Mouse (Mus musculus): ENCODE results near the gene Tvp23a.

Tvp23a gene

DNA sequence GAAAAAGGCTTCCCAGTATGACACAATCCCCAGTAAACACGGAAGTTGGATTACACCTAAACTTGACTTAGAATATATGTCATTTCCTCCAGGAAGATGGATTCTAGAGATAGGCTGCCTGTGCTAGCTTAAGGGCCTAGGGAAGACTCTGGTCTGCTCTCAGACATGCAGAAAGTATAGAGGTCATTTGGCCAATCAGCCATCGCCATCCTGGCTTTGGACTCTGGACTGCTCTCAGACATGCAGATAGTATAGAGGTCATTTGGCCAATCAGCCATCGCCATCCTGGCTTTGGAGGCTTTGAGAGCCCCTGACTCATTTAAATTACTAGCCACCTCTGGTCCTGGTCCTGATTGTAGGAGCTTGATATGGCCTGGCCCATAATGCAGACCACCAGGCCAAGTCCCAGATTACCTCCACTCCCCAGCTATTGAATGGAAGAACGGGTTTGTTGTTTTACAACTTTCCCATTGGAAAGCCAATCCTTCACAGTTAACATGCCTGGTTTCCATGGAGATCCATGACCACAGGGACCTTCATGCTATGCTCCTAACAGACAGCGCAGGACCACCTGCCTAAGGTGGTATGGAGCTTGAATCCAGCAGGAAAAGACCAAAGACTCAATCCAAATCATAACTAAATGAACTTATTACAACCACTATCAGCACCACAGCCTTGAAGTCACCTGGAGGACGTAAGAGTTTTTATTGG, 6.9 kb upstream of the Tvp23a start:
- DNase-seq (ENCODE audit: low read depth, low spot score), result no peak

DNA sequence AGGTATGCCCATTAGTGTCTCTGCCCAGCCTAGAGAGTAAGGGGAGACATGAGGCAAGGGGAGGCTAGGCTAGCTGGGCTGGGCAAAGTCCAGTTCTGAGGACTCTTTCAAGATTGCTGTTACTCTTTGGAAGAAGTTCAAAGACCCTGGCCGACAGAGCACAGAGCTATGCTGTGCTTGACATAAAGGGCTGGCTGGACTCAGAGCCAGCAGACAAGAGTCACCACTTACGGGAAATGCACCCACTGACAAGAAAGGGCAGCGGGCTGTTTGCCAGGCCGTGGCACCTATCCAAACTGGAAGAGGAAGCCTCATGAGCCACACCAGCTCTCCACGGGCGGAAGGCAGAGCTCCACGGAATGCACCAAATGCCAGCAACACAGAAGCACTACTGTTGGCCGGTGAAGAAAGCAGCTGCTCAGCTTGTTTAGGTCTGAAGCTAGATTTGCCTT, 5.3 kb upstream of the Tvp23a start:
- DNase-seq (ENCODE audit: low read depth, low spot score), result no peak

DNA sequence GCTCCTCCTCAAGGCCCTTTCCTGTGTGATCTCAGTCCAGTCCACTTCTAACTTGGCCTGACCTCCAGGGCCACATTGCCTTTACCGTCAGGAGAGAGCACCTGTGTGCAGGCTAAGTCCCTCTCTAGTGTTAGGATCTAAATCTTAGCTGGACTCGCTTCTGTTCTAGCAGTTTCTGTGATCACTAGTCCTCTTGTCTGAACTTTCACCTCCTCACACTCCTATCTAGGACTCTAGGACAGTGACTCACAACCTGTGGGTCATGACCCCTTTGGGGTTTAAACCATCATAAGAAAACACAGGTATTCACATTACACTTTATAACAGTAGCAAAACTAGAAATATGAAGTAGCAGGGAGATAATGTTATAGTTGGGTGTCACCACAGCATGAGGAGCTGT, 4.7 kb upstream of the Tvp23a start:
- DNase-seq (ENCODE audit: low read depth, low spot score), result no peak

DNA sequence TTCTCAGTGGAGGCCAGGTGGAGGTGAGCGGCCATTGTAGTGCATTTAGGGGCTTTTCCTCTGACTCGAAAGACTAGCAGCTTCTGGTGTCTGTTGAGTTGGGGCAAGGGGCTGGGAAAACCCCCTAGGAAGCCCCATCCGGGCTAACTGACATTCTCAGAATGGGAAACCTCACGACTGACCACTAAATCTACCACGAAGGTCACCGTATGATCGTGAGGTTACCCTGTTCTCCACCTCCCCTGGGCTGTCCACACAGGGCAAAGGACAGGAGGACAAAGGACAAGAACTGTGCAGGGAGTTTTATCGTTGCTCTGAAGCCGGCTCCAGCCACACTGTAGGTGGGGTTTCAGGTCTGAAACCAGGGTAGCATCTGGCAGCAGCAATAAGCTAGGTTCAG, 1.8 kb upstream of the Tvp23a start:
- no peak for DNase-seq (ENCODE audit: low read depth, low spot score)

DNA sequence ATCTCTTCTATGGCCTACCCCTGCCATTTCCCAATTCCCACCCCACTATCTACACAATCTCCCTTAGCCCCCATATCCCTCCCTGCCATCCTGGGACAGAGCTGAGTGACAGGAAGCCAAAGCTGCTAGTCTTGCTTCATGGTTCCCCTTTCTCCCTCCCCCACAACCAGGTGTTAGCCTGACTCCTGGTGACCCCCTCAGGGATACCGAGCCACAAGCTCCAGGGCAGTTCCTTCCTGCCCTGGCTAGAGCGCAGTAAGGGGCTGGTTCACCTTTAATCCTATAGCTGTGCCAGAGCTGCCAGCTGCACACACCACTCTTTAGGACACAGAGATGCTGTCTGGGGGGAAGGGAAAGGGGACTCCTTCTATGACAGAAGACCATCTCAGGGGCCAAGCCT, 619 bp upstream of the Tvp23a start:
- DNase-seq (ENCODE audit: low read depth, low spot score), result no peak

DNA sequence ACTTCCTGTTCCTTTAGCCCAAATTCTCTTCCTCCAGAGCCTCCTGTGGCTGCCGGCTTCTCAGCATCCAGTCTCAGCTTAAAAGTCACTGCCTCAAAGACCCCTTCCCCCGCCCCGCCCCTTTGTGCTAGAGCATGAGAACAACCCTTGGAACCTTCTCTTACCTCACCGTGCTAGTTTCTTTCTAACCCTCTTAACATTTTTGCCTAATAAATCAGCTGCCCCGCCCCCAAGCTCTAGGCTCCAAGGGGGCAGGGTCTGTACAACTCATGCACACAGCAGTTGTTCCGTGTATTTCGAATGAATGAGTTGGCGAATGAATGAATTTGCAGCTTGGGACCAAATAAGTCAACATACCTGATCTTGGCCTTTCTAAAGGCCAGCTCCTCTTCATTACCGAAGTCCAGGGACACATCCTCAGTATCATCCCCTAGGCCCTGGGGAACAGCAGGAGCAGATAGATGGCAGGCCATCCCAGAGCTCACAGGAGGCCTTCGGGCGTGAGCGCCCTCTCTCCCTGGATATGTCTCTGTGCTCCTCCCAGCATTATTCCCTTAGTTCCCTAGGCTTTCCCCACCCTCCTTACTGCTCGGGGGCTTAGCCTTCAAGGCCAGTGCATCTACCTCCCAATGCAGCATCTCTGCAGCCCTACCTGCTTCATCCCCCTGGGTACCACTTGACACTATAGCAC, 444 bp downstream of the Tvp23a start:
- DNase-seq (ENCODE audit: low read depth, low spot score), result no peak

DNA sequence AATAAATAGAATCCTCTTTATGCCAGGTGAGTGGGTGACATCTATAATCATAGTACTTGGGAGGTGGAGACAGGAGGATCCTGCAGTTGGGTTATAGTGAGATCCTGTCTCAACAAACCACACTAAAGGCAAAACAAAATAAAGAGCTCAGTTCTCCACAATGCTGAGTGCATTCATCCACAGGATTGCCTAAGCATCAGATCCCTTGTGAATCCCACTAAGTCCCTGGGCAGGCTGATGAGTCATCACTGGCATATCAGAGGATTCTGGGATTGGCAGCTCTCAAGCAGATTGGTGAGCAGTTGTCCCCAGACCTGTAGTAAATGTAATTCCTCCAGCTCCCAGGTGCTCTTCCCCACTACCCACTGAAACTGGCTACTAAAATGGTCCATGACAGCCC, 3.4 kb downstream of the Tvp23a start:
- no peak for DNase-seq (ENCODE audit: low read depth, low spot score)

DNA sequence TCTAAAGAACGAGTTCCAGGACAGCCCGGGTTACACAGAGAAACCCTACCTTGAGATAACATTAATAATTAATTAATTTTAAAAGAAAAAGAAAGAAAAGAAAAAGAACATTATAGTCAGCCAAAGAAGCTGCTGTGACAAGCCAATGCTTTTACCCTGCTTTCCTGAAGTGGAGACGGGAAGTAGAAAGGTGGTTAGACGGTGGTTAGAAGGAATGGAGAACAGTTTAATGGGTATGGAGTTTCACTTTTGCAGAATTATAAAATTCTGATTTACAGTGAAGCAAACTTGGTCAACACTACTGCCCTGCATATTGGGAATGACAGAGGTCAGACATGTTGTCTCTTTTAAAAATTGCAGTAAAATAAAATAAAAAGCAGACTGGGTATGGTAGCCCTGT, 5.4 kb downstream of the Tvp23a start:
- no peak for DNase-seq (ENCODE audit: low read depth, low spot score)

DNA sequence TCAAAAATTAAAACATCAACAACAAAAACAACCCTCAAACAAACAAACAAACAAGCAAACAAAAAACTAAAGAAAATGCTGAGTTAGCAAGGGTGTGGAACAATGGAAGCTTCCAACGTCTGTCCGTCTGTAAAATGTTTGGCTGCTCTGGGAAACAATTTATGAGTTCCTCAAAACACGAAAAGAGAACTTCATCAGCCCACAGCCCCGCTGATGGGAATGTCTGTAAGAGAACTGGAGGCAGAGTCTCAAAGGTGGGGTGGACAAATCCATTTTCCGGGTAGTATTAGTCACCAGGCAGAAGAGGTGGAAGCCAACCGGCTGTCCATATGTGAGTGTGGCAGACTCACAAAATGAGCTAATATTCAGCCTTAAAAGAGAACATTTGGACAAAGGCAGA, 5.8 kb downstream of the Tvp23a start:
- DNase-seq (ENCODE audit: low read depth, low spot score), result no peak

DNA sequence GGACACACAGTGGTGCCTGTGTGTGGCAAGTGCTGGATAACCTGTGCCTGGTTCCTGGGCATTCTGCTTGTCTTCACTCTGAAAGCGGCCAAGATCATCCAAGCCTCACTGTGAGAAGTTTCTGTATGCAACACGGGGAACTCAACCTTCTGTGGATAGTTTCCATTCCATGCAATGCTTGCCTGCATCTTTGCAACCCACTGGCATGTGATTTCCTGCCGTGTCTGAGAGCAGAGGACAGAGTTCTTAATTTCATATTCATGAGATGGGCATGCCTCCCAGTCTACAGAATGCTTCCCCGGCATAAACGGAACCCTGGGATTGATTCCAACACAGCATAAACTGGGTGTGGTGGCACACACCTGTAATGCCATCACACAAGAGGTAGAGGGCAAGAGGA, 9.1 kb downstream of the Tvp23a start:
- no peak for DNase-seq (ENCODE audit: low read depth, low spot score)

DNA sequence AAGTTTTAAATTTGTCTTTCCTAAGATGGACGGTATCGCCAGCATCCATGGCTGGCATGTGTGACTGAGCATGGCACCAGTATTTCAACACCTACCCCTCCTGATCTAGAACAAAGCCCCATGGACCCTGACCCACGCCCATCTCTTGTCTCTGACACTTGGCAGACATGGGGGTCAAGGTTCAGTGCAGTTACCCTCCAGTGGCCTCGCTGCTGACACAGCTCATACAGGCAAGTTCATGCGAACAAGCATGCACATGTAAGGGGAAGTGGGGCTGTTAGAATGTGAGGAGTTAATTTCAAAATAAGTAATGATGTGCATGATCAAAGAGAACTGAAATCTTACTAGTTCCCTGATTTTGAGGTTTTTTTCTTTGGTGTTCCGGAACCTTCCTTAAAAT, 11.0 kb downstream of the Tvp23a start:
- no peak for DNase-seq (ENCODE audit: low read depth, low spot score)

DNA sequence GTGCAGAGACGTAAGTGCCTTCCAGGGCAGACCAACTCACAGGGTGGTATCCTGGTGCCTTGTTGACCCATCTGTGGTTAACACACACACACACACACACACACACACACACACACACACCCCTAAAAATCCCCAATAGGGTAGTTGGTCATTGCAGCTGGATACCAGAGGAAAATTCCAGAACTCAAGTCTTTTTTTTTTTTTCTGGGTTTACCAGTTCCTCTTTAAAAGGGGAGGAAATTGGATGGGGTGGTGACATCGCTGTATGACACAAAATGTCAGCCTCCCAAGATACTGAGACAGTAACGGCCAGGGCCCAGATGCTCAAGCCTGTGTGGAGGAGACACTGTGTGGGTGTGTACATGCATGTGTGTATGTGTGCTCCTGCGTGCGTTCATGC, 13.8 kb downstream of the Tvp23a start:
- DNase-seq (ENCODE audit: low read depth, low spot score), result no peak

DNA sequence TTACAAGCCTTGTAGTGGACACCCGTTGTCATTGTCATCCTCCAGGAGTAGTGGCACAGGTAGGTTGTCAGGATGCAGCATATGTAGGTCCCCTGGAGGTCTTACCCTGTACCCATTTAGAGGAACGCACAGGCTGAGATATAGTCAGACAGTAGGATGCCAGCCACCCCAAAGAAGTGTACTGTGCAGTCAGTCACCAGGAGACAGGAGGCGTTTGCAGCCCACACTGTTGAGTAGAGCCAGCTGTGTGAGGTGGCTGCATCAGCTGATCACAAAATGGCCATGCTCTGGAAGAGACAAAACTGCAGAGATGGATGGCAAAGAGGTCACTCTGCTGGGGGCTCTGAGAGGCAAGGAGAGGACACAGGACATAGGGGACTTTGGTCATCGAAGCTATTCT, 14.8 kb downstream of the Tvp23a start:
- DNase-seq (ENCODE audit: low read depth, low spot score), result no peak

DNA sequence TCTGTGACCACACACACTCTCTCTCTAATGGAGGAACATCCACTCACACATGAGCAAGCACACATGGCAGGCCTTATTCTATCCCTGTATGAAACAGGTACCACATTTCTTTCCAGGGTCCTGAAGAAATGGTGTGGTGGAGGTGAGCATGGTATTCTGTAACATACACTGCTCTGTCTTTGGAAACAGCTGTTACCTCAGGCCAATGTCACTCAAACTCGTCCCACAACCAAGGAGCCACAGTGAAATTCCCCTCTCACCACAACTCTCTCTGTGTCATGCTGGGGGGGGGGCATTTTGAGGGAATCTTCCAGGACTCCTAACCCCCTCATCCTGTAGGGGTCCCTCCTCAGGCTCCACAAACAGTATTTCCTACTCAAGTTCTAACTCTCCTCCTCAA, 15.3 kb downstream of the Tvp23a start:
- no peak for DNase-seq (ENCODE audit: low read depth, low spot score)

DNA sequence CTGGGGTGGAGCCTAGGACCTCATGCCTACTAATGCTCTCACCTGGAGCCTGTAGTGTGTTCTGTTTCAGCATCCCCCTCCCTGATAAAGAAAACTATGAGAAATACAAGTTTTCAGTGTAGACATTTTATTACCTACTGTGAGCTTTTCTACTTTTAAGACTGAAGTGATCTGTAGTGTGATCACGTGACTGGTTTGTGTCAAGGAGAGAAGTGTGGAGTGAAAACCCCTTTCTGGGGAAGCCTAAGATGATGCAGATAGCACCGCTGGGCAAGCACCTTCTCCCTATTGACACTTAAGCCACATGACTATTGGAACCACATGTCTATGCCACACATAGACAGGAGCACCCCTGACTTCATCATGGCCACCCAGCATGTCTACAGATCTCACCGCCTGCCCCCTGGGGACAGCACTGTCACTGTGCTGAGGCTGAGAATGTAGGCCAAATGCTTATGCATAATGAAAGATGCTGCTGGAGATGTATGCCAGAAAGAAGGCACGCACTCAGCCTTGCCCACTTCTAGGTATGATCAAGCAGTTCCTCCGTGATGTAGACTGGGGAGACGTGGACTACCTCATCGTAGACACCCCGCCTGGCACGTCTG, 26.6 kb downstream of the Tvp23a start:
- DNase-seq (ENCODE audit: low read depth, low spot score), result no peak

DNA sequence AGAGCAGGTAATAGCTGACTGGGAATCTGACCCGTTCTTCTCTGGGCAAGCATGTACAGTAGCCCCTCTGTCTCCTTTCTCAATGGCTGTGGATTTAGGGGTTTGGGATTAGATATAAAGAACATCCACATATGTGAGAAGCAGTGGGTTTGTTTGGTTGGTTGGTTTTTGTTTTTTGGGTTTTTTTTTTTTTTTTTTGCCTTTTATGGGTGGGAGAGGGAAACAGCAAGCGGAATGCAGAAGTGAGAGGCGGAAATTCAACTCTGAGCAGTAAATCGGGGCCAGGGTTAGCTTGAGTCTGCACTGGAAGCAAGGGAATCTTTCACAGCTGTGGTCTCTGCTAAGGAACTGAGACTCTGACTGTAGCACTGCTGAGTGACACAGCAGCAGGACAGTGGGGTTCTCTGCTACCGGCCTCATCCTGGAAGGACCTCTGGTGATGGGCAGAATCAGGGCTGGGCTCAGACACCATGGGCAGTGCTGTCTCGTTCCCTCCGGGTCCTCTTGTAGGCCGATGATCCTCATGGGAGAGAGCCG, 29.4 kb downstream of the Tvp23a start:
- DNase-seq (ENCODE audit: low read depth, low spot score), result no peak

DNA sequence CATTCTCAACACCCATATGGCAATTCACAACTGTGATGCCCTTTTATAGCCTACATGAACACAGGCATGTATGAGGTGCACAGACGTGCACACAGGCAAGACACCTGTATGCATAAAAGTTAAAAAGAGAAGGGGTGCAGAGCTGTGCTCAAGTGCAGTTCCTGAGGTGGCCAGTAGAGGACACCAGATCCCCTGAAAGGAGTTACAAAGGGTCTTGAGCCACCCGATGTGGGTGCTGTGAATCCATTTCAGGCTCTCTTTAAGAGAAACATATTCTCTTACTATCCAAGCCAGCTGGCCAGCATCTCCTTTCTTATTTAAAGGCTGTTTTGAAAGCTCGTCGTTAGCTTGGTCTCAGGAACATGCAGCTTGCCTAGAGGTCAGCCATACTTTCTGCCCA, 30.3 kb downstream of the Tvp23a start:
- DNase-seq (ENCODE audit: low read depth, low spot score), result peak; percentile 51

DNA sequence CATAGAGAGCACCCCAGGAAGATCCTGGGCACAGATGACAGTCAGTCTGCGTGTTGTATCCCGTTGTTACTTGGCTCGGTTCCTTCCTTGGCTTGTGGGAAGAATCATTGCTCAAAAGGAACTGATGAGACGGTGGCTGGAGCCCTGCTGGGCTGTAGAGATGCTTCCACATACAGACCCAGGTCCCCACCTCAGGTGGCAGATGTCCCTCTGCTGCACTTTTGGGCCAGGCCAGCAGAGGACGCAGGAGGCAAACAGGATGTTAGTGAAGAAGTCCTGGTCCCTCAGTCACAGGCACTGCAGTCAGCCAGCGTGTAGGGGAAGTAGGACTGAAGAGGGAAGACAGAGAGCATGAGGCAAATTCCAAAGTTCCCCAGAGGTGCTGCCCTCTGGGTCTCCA, 31.2 kb downstream of the Tvp23a start:
- DNase-seq (ENCODE audit: low read depth, low spot score), result no peak

DNA sequence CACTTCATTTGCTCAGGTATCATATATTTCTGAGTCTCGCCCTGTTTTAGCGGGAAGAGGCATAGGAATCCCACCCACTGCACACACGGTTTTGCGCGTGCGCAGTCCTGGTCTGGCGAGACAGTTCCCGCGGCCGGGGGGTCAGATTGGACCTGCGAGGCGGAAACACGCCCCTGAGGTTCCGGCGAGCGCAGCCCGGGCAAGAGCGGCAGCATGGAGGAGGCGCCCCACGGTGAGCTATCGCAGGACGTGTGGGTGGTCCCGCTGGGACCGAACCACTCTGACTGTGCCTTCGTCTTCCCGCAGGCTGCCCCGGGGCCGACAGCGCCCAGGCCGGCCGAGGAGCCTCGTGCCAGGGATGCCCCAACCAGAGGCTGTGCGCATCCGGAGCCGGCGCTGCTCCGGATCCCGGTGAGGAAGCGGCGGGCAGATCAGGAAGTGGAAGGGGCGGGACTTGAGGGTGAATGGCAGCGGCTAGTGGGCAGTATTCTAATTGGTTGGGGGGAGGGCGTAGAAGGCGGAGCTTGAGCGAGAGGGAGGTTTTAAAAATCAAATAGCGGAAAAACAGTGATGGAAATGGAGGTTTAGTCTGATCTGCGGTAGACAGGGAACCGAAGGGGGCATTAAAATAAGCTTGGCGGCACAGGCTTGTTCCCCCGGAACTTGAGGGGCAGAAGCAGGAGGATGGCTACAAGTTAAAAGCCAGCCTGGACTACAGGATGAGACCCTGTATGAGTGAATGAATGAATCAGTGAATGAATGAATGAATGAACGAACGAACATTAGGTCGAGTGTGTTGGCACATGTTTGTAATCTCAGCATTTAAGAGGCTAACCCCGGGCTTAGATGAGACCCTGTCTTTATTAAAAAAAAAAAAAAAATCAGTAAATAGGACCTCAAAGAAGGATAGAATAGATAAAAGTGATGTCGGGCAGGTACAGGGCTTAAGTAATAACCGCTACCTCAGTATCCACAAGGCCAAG, 35.1 kb downstream of the Tvp23a start, which contains the start of gene Nubp1:
Nubp1 (plus strand) TSS at position 185 of the 983 bp plus-strand sequence.
- peak; percentile 93 for DNase-seq (ENCODE audit: low read depth, low spot score)

DNA sequence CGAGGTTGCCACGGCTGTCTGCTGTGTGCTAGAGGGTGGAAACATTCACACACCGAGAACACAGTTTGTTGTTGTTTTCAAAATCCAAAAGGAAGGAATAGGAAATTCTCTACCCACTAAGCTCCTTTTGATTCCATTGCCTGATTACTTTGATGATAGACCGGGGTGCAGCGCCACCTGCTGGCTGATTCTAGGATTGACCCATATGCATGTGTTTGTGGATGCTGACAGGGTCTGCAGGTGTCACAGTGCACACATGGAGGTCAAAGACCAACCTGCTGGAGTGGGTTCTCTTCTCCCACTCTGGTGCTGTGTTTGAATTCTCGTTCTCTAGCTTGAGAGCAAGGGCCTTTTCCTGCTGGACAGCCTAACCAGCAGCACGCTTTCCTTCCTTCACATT, 48.0 kb downstream of the Tvp23a start:
- peak; percentile 86 for DNase-seq (ENCODE audit: low read depth, low spot score)

DNA sequence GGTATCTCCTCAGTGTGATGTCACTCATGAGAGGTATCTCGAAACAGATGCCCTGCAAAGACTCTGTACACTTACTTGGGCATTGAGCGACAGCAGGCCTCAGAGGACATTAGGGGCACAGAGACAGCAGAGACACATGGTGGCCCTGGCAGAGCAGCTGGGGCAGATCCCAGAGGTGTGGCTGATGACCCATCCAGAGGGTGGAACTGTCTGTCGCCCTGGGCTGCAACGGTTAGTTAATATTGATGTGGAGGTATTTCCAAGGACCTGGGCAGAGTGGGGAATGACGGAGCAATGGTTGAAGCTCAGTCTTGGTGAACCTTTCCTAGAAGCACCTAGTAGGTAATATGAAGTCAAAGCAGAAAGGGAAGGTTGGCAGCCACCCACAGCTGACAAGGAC, 48.4 kb downstream of the Tvp23a start:
- DNase-seq (ENCODE audit: low read depth, low spot score), result no peak
